Mouse (Mus musculus) gastrocnemius, postnatal 14 days (tissue): Measurements from ENCODE around the gene Tmeff2. TPM values are rescaled to one million over a fixed set of nuclear protein-coding genes. Genes with fewer than 3 reads are reported as not detected.

Experiments
- DNase-seq: peaks from one replicate; pipeline ENCODE4 v3.0.0; 2021; ENCODE audit warnings: mixed read lengths
- intact Hi-C: fragments of 180-260 bp; cut with DNase I; formaldehyde crosslinking; loops from one replicate; pipeline ENCODE4 v1.15.1; 2025; ENCODE audit warnings: low total_unique reads
- total RNA-seq, 2 experiments: library from RNA; stranded (reverse); gene quantifications; 2 replicates each; pipeline ENCODE4 v1.2.3; 2021

Tmeff2 gene
- total RNA-seq, 2 experiments from 2014 or later: 3.2 to 4.0 TPM

DNA sequence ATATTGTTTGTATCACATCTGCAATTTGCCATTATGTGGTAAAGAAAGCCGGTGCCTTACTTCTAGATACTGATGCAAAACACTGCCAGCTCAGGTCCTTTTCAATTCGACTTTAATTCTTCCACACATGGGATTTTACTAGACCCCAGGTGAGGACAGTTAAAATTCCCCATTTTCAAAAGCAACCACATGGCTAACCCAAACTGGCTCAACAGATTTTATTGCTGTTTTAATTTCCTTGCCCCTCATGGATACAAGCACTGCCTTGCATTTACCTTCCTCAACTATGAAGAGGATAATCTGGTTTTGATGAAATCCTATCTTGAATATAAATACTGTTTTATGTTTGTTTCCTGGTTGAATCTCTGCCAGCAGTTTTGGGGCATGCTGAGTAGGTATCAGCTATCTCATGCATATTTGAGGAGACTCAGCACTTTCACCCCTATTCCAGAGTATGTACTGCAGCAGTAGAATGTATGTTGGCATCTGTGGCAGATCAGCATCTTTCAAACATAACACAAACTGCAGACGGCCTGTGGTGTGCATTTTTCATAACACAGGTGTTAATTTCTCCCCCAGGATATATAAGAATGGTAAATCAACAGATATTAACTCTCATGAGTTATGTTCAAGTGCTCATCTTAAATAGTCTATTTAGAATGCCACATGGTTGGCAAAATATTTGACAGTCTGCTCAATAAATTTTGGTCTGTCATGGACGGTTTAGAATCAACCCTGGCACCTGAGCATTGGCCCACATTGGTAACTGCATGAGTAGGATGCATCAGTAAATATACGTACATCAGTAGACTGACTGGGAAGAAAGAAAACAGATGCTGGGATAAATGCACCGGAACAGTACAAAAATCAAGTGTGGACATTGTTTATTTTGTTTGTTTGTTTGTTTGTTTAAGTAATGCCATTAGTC lies 72.3 kb downstream of the Tmeff2 start:
- no peak for DNase-seq
- intact Hi-C loops: no loop called here

DNA sequence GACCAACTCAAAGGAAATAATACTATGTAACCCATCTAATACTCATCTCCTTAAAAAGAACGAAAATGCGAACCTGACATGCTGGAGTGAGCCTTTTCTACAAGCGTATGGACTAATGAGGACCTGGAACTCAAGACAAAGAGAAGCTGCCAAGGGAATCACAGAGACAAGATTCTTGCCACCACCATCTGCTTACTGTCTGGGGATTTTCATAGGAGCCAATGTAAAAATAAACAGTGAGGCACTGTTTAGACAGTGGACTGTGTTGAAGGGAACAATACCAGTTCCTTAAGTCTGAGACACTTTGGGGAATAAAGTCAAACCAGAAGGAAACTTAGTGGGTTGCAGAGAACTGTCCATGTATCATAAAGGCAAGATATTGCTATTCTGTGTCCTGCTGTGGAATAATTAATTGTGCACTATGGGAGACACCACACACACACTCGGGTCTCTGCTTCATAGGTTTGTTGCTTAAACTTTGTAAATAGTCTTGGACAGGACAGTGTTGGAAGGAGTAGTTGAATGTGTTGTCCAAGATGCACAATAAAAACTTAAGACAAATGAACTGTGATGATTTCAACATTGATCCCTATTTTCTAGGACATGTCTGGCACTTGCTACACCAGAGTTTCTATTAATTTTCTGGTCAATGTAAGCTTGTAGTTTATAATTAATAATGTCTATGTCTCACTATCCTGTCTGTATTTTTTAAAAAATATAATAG lies 79.1 kb downstream of the Tmeff2 start:
- intact Hi-C loops: no loop called here
- no peak for DNase-seq

DNA sequence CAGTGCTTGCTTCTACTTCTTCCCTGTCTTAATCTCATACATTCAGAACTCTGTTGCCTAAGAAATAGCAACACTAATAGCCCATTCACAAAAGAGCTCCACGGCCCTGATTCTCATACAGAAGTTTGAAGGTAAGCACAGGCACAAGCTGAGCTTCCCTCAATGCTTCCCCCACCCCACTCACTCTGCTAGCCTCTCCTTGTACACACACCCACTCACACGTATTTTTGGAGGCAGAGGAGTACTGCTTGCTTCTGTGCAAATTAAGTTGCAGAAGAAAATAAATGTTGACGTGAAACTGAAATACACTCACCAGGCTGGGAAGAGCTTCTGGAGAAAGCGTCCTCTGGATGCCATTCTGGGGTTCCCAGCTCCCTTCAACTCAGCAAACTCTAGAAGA lies 80.1 kb downstream of the Tmeff2 start:
- intact Hi-C loops: no loop called here
- DNase-seq: no peak

DNA sequence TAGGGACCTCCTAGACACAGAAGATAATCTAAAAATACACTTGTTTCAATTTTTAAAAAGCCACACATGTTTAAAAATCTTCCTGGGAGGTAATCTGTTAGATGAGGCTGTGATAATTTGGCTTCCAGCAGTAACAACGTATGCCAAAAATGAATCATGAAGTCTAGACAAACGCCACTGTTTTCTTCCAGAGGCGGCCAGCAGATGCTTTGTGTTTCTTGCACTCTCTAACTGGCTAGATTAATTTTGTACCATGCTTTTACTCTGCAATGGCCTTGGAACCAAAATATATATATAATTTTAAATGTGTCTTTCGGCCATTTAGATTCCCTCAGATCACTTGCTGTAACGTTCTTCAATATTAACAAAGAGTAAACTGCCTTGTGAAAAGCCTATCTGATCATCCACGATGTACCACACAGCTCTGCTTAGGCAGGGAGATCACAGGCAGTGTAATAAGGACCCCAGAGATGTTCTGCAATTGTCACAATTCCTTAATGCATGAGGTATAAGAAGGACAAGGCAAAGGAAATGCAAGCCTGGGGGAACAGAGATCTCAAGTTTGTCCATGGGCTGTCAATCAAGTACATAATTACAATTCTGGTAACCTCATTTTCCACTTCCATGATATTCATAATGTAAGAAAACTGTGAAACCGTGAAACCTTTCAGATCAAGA lies 80.8 kb downstream of the Tmeff2 start:
- DNase-seq: no peak
- intact Hi-C loops: no loop called here

DNA sequence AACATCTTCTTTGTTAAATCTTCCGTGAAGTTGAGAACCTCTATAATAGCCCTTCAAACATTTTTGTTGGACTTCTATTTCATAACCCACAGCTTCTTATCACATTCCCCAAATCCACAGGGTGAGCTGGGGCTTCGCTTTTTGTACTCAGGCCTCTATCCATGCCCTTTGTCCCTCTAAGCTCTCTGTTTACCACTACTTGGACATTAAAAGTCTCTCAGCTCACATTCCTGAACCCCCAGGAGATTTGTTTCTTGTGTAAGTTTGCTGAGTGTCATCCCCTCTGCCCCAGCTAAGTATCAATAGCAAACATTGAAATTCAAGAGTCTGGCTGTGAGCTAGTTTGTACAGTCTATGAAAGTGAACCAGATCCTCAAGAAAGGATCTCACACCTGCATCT lies 90.2 kb downstream of the Tmeff2 start:
- no peak for DNase-seq
- intact Hi-C loops: no loop called here

DNA sequence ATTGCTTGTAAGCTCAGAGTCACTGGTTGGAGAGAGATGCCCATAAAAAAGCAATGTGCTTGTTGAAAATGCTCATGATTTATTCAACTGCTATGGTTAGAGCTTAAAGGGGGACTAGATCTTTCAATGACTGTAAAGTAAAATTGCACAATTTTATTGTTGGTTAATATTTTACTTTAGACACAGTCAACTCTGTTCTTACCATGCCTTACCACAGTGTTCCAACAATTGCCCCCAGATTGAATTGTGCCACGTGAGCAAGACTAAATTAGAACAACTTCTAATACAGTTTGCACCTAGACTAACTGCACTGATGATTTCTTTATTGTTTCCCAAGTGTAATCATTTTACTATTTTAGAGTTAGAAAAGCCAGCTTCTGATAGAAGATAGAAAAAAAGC lies 94.1 kb downstream of the Tmeff2 start:
- DNase-seq: no peak
- intact Hi-C loops: no loop called here

DNA sequence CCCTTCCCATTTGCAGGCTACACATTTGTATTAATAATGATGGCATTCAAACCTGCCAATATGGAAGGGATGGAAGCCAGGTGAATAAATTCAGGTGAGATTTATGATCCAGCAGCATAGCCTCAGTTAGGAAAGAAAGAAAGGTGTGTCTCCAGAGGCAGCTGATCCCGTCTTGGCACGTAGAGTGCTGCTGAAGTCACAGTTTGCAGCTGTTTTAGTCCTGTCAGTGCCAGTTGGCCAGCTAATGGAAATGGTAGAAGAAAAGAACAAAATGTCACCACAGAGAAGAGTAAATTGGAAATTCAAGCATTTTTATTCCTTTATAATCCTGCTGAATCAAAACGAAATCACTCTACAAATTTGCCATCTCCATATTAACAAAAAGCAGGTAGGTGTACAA lies 99.3 kb downstream of the Tmeff2 start:
- intact Hi-C loops: no loop called here

DNA sequence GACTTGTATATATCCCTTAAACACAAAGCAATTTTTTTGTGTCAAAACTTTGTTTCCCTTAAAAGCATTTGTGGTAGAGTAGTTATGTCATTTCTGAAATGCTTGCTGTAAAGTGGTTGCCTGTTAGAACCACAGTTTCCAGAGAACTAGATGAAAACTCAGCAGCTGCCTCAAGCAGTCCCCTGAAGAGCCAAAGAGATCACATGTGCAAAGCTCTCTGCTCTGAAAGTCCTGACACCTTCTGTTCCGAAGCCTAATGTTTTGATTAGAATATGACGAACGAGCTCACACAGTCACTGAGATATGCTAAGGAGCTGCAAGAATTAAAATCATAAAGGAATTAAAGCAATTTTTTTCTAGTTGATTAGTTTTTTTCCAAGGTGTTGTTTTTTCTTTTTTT lies 107.9 kb downstream of the Tmeff2 start:
- no peak for DNase-seq
- intact Hi-C loops: no loop called here

More for the DNA sequence above, 99.3 kb downstream of the Tmeff2 start:
- DNase-seq: peak; percentile 6

DNA sequence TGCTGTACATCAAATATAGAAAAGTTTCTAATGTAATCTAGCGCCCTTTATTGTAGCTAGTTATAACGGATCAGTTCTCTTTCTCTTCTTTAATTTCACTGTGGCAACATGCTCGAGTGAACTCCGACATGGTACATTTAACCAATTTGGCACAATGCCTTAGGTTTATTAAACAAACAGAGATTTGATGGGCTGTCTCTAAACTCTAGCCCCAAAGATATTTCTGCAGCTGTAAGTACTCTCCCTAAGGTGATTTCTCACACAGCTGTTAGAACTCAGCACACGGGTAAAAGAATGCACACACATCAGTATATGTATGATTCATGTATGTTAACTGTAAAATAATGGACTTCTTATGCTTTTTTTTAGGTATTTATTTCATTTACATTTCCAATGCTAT lies 139.8 kb downstream of the Tmeff2 start:
- intact Hi-C loops: no loop called here
- DNase-seq: no peak

DNA sequence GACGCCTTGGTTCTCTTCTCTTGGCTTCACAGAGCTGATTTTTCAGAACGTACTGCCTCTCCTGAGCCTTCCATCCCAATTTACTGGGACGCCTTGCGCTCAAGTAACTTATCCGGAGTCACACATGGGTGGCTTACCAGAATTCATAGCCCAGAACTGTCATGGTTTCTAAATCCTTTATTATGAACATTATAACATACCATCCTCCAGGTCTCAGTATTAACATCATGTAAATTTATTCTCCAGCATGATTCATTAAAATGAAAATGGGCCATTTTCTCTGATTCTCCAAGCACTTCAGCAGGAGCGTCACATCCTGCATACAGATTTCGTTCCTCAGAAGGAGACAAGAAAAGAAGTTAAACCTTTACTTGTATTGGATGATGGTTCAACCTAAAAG lies 144.4 kb downstream of the Tmeff2 start:
- DNase-seq: no peak
- intact Hi-C loops: no loop called here

DNA sequence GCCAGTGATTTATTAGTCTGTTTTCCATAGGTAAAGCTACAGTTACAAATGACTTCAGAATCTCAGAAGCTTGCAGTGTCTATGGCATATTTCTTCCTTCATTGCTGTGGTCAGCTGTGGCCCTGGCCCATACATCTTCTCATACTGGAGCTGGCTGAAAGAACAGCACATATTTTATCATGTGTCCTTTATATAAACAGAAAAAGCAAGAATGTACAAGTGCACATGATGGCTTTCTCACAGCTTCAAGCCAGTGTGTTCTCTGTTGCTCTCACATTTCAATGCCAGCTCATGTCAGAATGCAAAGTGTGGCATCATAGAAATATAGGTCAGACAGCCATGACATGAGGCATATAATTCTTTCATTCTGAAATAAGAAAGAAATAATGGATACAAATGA lies 164.1 kb downstream of the Tmeff2 start:
- intact Hi-C loops: no loop called here
- DNase-seq: no peak

DNA sequence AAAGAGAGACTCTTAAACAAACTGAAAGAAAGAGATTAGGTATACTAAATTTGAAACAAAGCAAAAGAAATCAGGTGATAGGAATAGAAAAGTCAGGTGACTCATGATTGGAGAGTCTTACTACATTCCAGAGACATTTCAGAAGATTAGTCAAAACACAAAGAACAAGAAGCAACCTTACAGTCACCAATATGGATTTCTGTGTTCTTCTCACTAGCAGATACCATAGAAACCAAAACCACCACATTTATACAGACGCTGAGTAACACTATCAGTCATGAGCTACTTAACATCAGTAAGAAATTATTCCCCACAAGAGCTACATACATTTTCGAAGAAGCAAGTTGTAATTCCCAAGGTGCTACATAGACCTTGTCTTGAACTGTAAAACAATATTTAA lies 165.2 kb downstream of the Tmeff2 start:
- DNase-seq: no peak
- intact Hi-C loops: no loop called here

DNA sequence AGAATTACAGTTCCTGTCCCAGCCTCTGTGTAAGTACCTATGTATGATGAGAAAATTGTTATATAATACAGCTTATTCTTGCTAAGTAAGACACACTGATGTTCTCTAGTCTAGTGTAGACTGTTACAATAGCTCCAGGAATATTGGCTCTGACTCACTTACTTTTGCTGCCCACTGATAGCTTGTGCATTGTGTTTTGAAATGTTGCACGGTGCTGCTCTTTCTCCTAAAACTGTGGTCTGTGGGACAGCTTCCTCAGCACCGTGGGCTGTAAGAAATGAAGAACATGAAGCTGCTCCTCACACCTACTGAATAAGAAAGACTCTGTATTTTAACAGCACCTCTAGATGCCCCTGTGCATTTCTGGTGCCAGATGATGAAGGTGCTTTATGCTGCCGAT lies 168.4 kb downstream of the Tmeff2 start:
- intact Hi-C loops: no loop called here
- DNase-seq: no peak

DNA sequence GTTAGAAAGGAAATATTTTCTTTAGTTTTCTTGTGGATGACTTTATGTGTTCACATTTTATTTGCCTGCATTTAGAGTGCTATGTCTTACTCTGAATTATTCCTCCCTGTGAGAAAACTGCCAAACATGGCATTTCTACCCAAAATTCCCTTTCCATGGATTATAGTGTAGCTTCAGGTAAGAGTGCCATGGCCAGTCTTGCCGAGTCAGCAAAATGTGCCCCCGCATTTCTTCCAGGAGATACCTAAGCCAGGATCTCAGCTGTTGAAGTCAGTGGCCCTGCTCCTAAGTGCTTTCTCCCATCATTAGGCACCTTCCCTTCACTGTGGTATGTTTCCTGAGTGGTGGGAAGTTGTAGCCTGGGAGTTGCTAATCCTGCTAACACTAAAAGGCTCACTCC lies 168.8 kb downstream of the Tmeff2 start:
- no peak for DNase-seq
- intact Hi-C loops: no loop called here

DNA sequence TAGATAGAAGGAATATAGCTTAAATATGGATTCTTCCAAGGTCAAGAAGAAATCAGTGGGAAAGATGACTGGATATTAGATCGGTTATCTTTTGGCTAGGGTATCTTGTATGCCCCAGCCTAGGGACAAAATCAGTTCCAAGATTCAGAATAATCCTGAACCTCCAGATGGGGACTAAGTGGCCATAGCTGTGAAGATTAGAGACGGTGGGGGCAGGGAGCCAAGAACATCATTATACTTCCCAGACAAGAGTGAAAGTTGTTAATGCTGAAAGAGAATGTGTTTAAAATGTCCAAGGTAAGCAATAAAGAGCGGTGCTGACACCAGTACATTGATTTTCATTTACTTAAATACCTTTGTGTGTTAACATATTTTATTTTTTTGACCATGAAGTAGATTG lies 173.6 kb downstream of the Tmeff2 start:
- intact Hi-C loops: no loop called here
- DNase-seq: no peak

DNA sequence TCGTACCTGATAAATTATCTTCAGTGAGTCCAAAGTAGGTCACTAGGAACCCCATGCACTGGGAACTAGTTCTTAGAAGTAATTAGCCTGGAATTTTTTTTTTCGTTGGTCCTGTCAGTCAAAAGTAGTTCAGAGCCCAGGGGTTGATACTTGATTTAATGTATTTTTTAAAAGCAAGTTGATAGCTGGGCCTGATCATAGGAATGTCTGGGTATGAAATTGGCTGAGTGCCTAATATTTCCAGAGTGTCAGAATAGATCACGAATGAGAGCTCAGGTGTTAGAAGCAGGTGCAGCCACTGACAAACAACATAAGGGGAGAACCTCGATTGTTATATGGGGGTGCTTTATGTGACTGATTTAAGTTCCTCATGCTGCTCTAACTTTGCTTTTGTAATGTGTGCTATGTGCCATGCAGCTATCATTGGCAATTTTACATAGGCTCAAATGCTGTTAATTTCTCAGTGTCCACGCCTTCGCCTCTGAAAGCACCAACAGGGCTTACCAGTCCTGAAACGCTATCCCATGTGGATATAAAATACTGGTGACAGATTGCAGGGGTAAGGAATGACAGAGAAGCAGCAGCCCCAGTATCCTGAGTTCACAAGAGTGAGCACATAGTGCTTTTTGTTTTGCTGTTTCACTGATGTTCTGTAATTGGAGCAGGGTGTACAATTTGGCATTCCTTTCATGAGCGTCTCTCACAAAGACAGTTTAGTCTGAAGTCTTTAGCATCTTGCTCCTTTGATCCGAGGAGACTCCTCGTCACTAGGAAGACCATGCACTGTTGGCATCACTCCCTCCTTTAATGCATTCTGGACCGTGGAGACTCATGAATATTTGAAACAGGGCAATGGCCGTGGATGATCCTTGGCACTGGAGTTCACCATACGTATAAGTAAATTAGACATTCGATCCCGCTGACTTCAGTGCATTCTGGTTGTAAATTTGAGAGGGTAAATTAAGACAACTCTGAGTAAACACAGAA lies 175.6 kb downstream of the Tmeff2 start:
- intact Hi-C loops: no loop called here
- DNase-seq: no peak

DNA sequence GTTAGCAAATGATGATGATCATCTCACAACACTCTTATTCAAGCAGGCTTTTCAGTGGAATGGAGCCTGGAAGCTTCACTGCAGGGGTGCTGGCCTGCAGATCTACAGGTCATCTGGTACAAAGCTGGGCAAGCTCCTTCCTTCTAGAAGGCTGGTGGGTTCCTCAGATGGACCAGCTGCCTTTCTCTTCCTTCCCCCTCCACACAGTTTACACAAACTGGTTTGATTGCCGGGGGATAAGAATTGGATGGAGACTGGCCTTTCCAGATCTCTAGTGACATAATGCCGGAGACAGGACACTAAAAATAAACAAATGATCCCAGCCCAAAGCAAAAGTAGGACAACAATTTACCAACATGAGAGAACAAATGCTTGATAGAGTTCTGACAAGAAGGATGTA lies 188.5 kb downstream of the Tmeff2 start:
- DNase-seq: no peak
- intact Hi-C loops: no loop called here

DNA sequence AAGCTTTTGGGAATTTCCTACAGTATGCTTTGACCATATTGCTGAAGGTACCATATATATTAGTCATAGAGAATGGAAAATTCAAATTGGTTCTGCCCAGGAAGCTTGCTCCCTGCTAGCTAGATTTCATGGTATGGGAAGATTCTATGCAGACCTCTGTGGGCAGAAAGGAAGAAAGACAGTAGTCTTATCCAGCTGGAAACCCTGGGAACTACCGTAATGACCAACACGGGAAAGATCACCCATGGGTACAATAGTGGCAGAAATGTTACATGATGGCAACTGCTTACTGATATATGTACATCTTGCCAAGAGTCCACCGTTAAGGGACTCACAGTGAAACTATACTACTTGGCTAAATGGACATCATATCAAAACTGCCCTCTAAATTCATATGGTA lies 189.4 kb downstream of the Tmeff2 start:
- intact Hi-C loops: no loop called here
- no peak for DNase-seq

DNA sequence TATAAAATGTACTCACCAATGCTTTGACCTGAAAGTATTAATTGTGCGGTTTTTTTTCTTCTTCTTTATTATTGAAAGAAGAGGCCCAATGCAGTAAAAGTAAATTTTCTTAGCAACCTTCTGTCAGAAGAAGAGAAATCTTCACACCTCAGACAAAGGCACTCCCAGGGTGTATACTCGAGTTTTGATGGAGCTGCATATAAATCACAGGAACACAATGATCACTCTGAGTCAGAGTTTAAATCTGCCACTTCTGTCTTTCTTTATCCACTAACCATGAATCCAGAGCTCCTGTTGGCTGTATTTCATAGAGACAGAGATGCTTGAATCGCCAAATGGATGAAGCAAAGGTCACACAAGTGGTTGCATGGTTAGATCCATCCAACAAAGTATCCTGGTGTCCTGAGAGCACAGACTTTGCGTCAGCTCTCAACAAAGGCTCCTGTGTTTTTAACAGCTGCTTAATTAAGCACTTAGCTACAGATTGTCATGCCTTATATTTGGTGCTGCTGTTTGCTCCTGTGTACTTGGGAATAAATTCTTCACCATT lies 189.8 kb downstream of the Tmeff2 start:
- no peak for DNase-seq
- intact Hi-C loops: no loop called here
